Mouse (Mus musculus) midbrain, embryonic 14.5 days (tissue): Measurements from ENCODE around the gene Wnt11. TPM values are rescaled to one million over a fixed set of nuclear protein-coding genes. Genes with fewer than 3 reads are reported as not detected.

Experiments
- ATAC-seq: fragments of 200-750 bp; cut with Nextera tagmentation; 2 replicates; pipeline ENCODE4 v1.8.0; 2017; ENCODE audit warnings: moderate number of reproducible peaks, moderate library complexity; ENCODE audit not compliant: low FRiP score, low TSS enrichment
- DNase-seq: peaks from one replicate; pipeline ENCODE4 v3.0.0-alpha.2; 2015
- H3K27ac ChIP-seq: fragments of 300-500 bp; sonication (generic); replicated peaks from 2 replicates; pipeline ENCODE4 v1.5.1; 2014; ENCODE audit warnings: mild to moderate bottlenecking, low read depth, low read length, moderate library complexity
- H3K27me3 ChIP-seq: fragments of 300-500 bp; sonication (generic); 2 replicates; pipeline ENCODE4 v1.6.1; 2014; ENCODE audit warnings: low read length, control low read depth, mixed read lengths; ENCODE audit not compliant: control insufficient read depth, insufficient read depth
- H3K36me3 ChIP-seq: fragments of 300-500 bp; sonication (generic); 2 replicates; pipeline ENCODE4 v1.6.1; 2014; ENCODE audit warnings: low read length, control low read depth; ENCODE audit not compliant: control insufficient read depth, insufficient read depth
- H3K4me1 ChIP-seq: fragments of 300-500 bp; sonication (generic); 2 replicates; pipeline ENCODE4 v1.6.1; 2014; ENCODE audit warnings: mild to moderate bottlenecking, antibody characterized with exemption, low read length, control low read depth; ENCODE audit not compliant: control insufficient read depth, insufficient read depth
- H3K4me2 ChIP-seq: fragments of 300-500 bp; sonication (generic); 2 replicates; pipeline ENCODE4 v1.6.1; 2014; ENCODE audit warnings: mild to moderate bottlenecking, low read length, moderate library complexity
- H3K4me3 ChIP-seq: fragments of 300-500 bp; sonication (generic); replicated peaks from 2 replicates; pipeline ENCODE4 v1.5.1; 2014; ENCODE audit warnings: low read depth, low read length
- H3K9ac ChIP-seq: fragments of 300-500 bp; sonication (generic); replicated peaks from 2 replicates; pipeline ENCODE4 v1.6.1; 2014; ENCODE audit warnings: mild to moderate bottlenecking, low read length, moderate library complexity
- H3K9me3 ChIP-seq: fragments of 300-500 bp; sonication (generic); 2 replicates; pipeline ENCODE4 v1.6.1; 2016; ENCODE audit warnings: low read length, control low read depth, mixed read lengths; ENCODE audit not compliant: control insufficient read depth
- WGBS: fragments of 180-500 bp; shearing (Covaris S2); extraction: QIAGEN DNeasy Blood & Tissue Kit; methylation state at CpG from one replicate; pipeline ENCODE4 v1.1.7; 2014; 5-methylcytosine and 5-hydroxymethylcytosine counted together
- polyA plus RNA-seq: library from polyadenylated mRNA; unstranded; fragments of >200 nt; fragmentation: Nextera tagmentation; extraction: Ambion mirVana; gene quantifications from 2 replicates; pipeline ENCODE4 v1.2.1, GENCODE M21; 2014

The Wnt11 gene
- 0.58 and 0.64 TPM in 2 replicates for polyA plus RNA-seq

GRCm38 (mm10) chr7:98834711-98835321 is at the start of gene Wnt11:
TSS of gene Wnt11 (plus strand) at chr7:98835112.
- no peaks in the 10 kb centered on the region for H3K36me3 ChIP-seq
- no peak within 1 kb of the TSS for H3K27ac ChIP-seq
- peak; percentile 61 for DNase-seq
- no peaks in the 10 kb centered on the region for H3K9me3 ChIP-seq
- under 1% methylated on average over 64 of the region's 66 CpGs for WGBS
- H3K9ac ChIP-seq = peak within 1 kb of the TSS; percentile 43; the same call in 1 of the 2 replicates
- no peak for ATAC-seq
- H3K4me2 ChIP-seq = peak within 1 kb of the TSS; percentile 87
- peak within 1 kb of the TSS; percentile 47 for H3K4me3 ChIP-seq
- H3K27me3 ChIP-seq = peaks cover 74% of the 10 kb centered on the region
- H3K4me1 ChIP-seq = peaks cover 27% of the 10 kb centered on the region

- H3K4me2 ChIP-seq = no peak overlapping the region
- ATAC-seq = no peak
- H3K9ac ChIP-seq = no peak overlapping the region
- no peak overlapping the region for H3K27ac ChIP-seq
- no peak for DNase-seq
- no peak overlapping the region for H3K4me3 ChIP-seq
- H3K9me3 ChIP-seq = no peaks in the 10 kb centered on the region
- peaks cover 10% of the 10 kb centered on the region for H3K4me1 ChIP-seq
- 76% methylated on average over 11 of the region's 11 CpGs for WGBS
- H3K36me3 ChIP-seq = no peaks in the 10 kb centered on the region
- no peaks in the 10 kb centered on the region for H3K27me3 ChIP-seq
These were observed 47.9 kb upstream of the Wnt11 start for GRCm38 (mm10) chr7:98786792-98787612.

- Histone ChIP-seq H3K27me3 (no peaks in the 10 kb centered on the region), H3K4me2 (no peak overlapping the region), H3K27ac (no peak overlapping the region), H3K9me3 (no peaks in the 10 kb centered on the region), H3K4me1 (peaks cover 10% of the 10 kb centered on the region), H3K36me3 (no peaks in the 10 kb centered on the region), H3K4me3 (no peak overlapping the region), H3K9ac (no peak overlapping the region)
- WGBS = 83% methylated on average over 7 of the region's 7 CpGs
- DNase-seq = no peak
- ATAC-seq = no peak
These were observed 46.2 kb upstream of the Wnt11 start for GRCm38 (mm10) chr7:98788721-98789120.

- H3K27ac ChIP-seq = no peak overlapping the region
- no peaks in the 10 kb centered on the region for H3K9me3 ChIP-seq
- peaks cover 8% of the 10 kb centered on the region for H3K4me1 ChIP-seq
- no peak for DNase-seq
- H3K9ac ChIP-seq = no peak overlapping the region
- no peak overlapping the region for H3K4me2 ChIP-seq
- no peaks in the 10 kb centered on the region for H3K36me3 ChIP-seq
- 88% methylated on average over 4 of the region's 4 CpGs for WGBS
- H3K4me3 ChIP-seq = no peak overlapping the region
- no peak for ATAC-seq
- H3K27me3 ChIP-seq = no peaks in the 10 kb centered on the region
These were observed 45.8 kb upstream of the Wnt11 start for GRCm38 (mm10) chr7:98789121-98789520.

GRCm38 (mm10) chr7:98791864-98792263 is 43.0 kb upstream of the Wnt11 start:
- no peak overlapping the region for H3K27ac ChIP-seq
- H3K27me3 ChIP-seq = no peaks in the 10 kb centered on the region
- no peaks in the 10 kb centered on the region for H3K36me3 ChIP-seq
- 79% methylated on average over 5 of the region's 5 CpGs for whole genome bisulfite sequencing
- no peak for ATAC-seq
- no peaks in the 10 kb centered on the region for H3K4me1 ChIP-seq
- no peak overlapping the region for H3K4me2 ChIP-seq
- H3K4me3 ChIP-seq = no peak overlapping the region
- no peak overlapping the region for H3K9ac ChIP-seq
- H3K9me3 ChIP-seq = no peaks in the 10 kb centered on the region
- no peak for DNase-seq

- H3K4me3 ChIP-seq = no peak overlapping the region
- no peaks in the 10 kb centered on the region for H3K9me3 ChIP-seq
- H3K27ac ChIP-seq = no peak overlapping the region
- no peak overlapping the region for H3K4me2 ChIP-seq
- no peak for DNase-seq
- H3K9ac ChIP-seq = no peak overlapping the region
- no peak for ATAC-seq
- H3K36me3 ChIP-seq = no peaks in the 10 kb centered on the region
- no peaks in the 10 kb centered on the region for H3K4me1 ChIP-seq
- WGBS = 75% methylated on average over 5 of the region's 5 CpGs
- H3K27me3 ChIP-seq = no peaks in the 10 kb centered on the region
These were observed 41.1 kb upstream of the Wnt11 start for GRCm38 (mm10) chr7:98793811-98794210.

GRCm38 (mm10) chr7:98794444-98794843 is 40.5 kb upstream of the Wnt11 start:
- ATAC-seq = no peak

GRCm38 (mm10) chr7:98795637-98796036 is 39.3 kb upstream of the Wnt11 start:
- H3K9me3 ChIP-seq = no peaks in the 10 kb centered on the region
- H3K9ac ChIP-seq = no peak overlapping the region
- H3K27me3 ChIP-seq = no peaks in the 10 kb centered on the region
- no peak for ATAC-seq
- no peaks in the 10 kb centered on the region for H3K36me3 ChIP-seq
- H3K4me3 ChIP-seq = no peak overlapping the region
- H3K27ac ChIP-seq = no peak overlapping the region
- no peak overlapping the region for H3K4me2 ChIP-seq
- WGBS = 88% methylated on average over 5 of the region's 5 CpGs
- H3K4me1 ChIP-seq = no peaks in the 10 kb centered on the region
- DNase-seq = no peak

More at GRCm38 (mm10) chr7:98794444-98794843, 40.5 kb upstream of the Wnt11 start:
- 46% methylated on average over 3 of the region's 3 CpGs for WGBS
- Histone ChIP-seq H3K27me3 (no peaks in the 10 kb centered on the region), H3K4me3 (no peak overlapping the region), H3K4me2 (no peak overlapping the region), H3K36me3 (no peaks in the 10 kb centered on the region), H3K9me3 (no peaks in the 10 kb centered on the region), H3K9ac (no peak overlapping the region), H3K4me1 (no peaks in the 10 kb centered on the region), H3K27ac (no peak overlapping the region)
- DNase-seq = no peak
